Comparison of ENCODE assay signal across 9 mouse cellular contexts in genomic region chr8:120319449-120319848, GRCm38 (mm10).
DNase-seq lines count a peak whose midpoint lies in the region; ATAC-seq and TF ChIP-seq lines count a peak whose summit lies in the region.
"Had no signal": no experiment of that assay in that cellular context is flagged by ENCODE, and none has a peak within 500 bp of the region (broad histone marks: within the 10 kb centered on the region; RNA-seq: fewer than 3 reads in every experiment).

No protein-coding gene starts in this region.

- peak overlapping the region; percentile 2; the same call in 1 of the 2 replicates for H3K27ac ChIP-seq in embryonic fibroblast, embryonic 13.5 days (ENCODE audit: insufficient read depth, low read length)
- no peak overlapping the region for H3K27ac ChIP-seq in heart, embryonic 14.5 days (replicated peaks in 1 of 2; ENCODE audit: control insufficient read depth in 1 of 2, insufficient read depth in 1 of 2, low read depth in 2 of 2, low read length in 2 of 2)
- no peak overlapping the region for H3K27ac ChIP-seq in layer of hippocampus, adult 2 months
- H3K27ac ChIP-seq: hindbrain, embryonic 15.5 days had no signal

- 19% methylated on average over 7 of the region's 7 CpGs for WGBS in heart, embryonic 14.5 days

- ATAC-seq in heart, embryonic 14.5 days (ENCODE audit: insufficient number of reproducible peaks, insufficient read depth, low FRiP score, low read depth): 0 out of 2 replicates have a peak, but pooled peaks have one; percentile 17

- no peak for TF ChIP-seq POLR2A in embryonic fibroblast, embryonic 13.5 days (IDR thresholded peaks at IDR 0.05; ENCODE audit: low read depth, low read length)

- peak; percentile 100 for TF ChIP-seq CTCF in embryonic fibroblast, embryonic 13.5 days (IDR thresholded peaks at IDR 0.05; ENCODE audit: borderline replicate concordance, insufficient read depth, low read length)
- peak; percentile 100 for TF ChIP-seq CTCF in layer of hippocampus, adult 2 months (conservative IDR thresholded peaks at IDR 0.05)

- H3K36me3 ChIP-seq in heart, embryonic 14.5 days (ENCODE audit: control insufficient read depth, insufficient read depth, low read length): no peaks in the 10 kb centered on the region
- H3K36me3 ChIP-seq: hindbrain, embryonic 15.5 days had no signal

- no peak overlapping the region for H3K4me3 ChIP-seq in embryonic fibroblast, embryonic 13.5 days (ENCODE audit: insufficient read depth, low read length)
- H3K4me3 ChIP-seq in heart, embryonic 14.5 days (ENCODE audit: control insufficient read depth in 1 of 2, insufficient read depth in 1 of 2, low read depth in 1 of 2, low read length in 2 of 2): no peak overlapping the region
- H3K4me3 ChIP-seq in layer of hippocampus, adult 2 months: no peak overlapping the region
- H3K4me3 ChIP-seq: hindbrain, embryonic 15.5 days had no signal

- no peaks in the 10 kb centered on the region for H3K27me3 ChIP-seq in heart, embryonic 14.5 days (ENCODE audit: control insufficient read depth, insufficient read depth, low read length)
- H3K27me3 ChIP-seq: hindbrain, embryonic 15.5 days had no signal

- H3K9ac ChIP-seq in heart, embryonic 14.5 days (ENCODE audit: low read length): no peak overlapping the region
- H3K9ac ChIP-seq: hindbrain, embryonic 15.5 days had no signal

- no peaks in the 10 kb centered on the region for H3K9me3 ChIP-seq in heart, embryonic 14.5 days (ENCODE audit: control insufficient read depth, low read length)
- H3K9me3 ChIP-seq: hindbrain, embryonic 15.5 days had no signal

- H3K4me1 ChIP-seq in embryonic fibroblast, embryonic 13.5 days (ENCODE audit: control insufficient read depth, insufficient read depth, low read length): peaks cover 5% of the 10 kb centered on the region; the same call in 1 of the 2 replicates
- H3K4me1 ChIP-seq in heart, embryonic 14.5 days (ENCODE audit: control insufficient read depth in 2 of 2, insufficient read depth in 2 of 2, low read length in 2 of 2): peaks cover 12 to 21% of the 10 kb centered on the region in 2 experiments

- H3K4me2 ChIP-seq in heart, embryonic 14.5 days (ENCODE audit: low read length): no peak overlapping the region
- H3K4me2 ChIP-seq: hindbrain, embryonic 15.5 days had no signal

- DNase-seq in ES-CJ7 (ENCODE audit: low read depth, low spot score): peak; percentile 89
- peak; percentile 68 to 69 for DNase-seq in adrenal gland, postnatal 4 days (ENCODE audit: low spot score in 2 of 2)
- DNase-seq in layer of hippocampus, adult 2 months (ENCODE audit: low spot score in 2 of 2): peak; percentile 63 to 77
- peak; percentile 82 for DNase-seq in lung, postnatal 10 days
- DNase-seq in retina, postnatal 7 days (ENCODE audit: low read depth, low spot score): peak; percentile 80
- DNase-seq in urinary bladder, adult 2 months (ENCODE audit: low spot score): peak; percentile 65
